Mouse (Mus musculus): ENCODE data around the gene Gm10778.
"Not testable (repeated sequence)": the region's sequence is repeated elsewhere in the genome, so short reads cannot be mapped to it uniquely, and the experiment has no call there.

Gene Gm10778

GRCm38 (mm10) chr10:81628390-81628789 lies 20.5 kb upstream of the Gm10778 start, which contains the start of gene Ankrd24:
TSS of gene Ankrd24 (plus strand) at chr10:81628540.
- peak in 1 of 2 experiments; percentile 49 for DNase-seq (ENCODE audit: low spot score in 2 of 2)

- DNase-seq (ENCODE audit: low spot score in 2 of 2), result peak; percentile 91 to 93
Measured at GRCm38 (mm10) chr10:81633253-81634099, 15.4 kb upstream of the Gm10778 start.

GRCm38 (mm10) chr10:81636338-81636737 lies 12.5 kb upstream of the Gm10778 start:
- peak in 1 of 2 experiments; percentile 16 for DNase-seq (ENCODE audit: low spot score in 2 of 2)

GRCm38 (mm10) chr10:81638101-81638500 lies 10.8 kb upstream of the Gm10778 start:
- DNase-seq (ENCODE audit: low spot score in 2 of 2), result peak; percentile 19 to 32

GRCm38 (mm10) chr10:81640825-81641224 lies 8.0 kb upstream of the Gm10778 start:
- DNase-seq (ENCODE audit: low spot score in 2 of 2), result peak; percentile 24 to 31

GRCm38 (mm10) chr10:81641566-81641965 lies 7.3 kb upstream of the Gm10778 start:
- DNase-seq (ENCODE audit: low spot score in 2 of 2), result peak; percentile 21 to 36

GRCm38 (mm10) chr10:81641978-81642647 lies 6.7 kb upstream of the Gm10778 start:
- DNase-seq (ENCODE audit: low spot score in 2 of 2), result peak; percentile 59 to 69

GRCm38 (mm10) chr10:81642648-81643448 lies 6.0 kb upstream of the Gm10778 start:
- peak in 1 of 2 experiments; percentile 26 for DNase-seq (ENCODE audit: low spot score in 2 of 2)

- DNase-seq (ENCODE audit: low spot score in 2 of 2), result peak; percentile 97
Measured at GRCm38 (mm10) chr10:81643449-81644055, 5.3 kb upstream of the Gm10778 start.

GRCm38 (mm10) chr10:81644162-81644561 lies 4.7 kb upstream of the Gm10778 start:
- no peak for DNase-seq (ENCODE audit: low spot score in 2 of 2)

- peak; percentile 31 to 42 for DNase-seq (ENCODE audit: low spot score in 2 of 2)
Measured at GRCm38 (mm10) chr10:81644716-81645115, 4.1 kb upstream of the Gm10778 start.

- no peak for DNase-seq (ENCODE audit: low spot score in 2 of 2)
Measured at GRCm38 (mm10) chr10:81645391-81645790, 3.5 kb upstream of the Gm10778 start.

GRCm38 (mm10) chr10:81646015-81646555 lies 2.8 kb upstream of the Gm10778 start:
- DNase-seq (ENCODE audit: low spot score in 2 of 2), result peak; percentile 34 to 48

GRCm38 (mm10) chr10:81655178-81655577 lies 6.3 kb downstream of the Gm10778 start:
- peak in 1 of 2 experiments; percentile 18 for DNase-seq (ENCODE audit: low spot score in 2 of 2)

GRCm38 (mm10) chr10:81656174-81656573 lies 7.3 kb downstream of the Gm10778 start:
- DNase-seq (ENCODE audit: low spot score in 2 of 2), result no peak

GRCm38 (mm10) chr10:81687114-81687513 lies 38.3 kb downstream of the Gm10778 start:
- DNase-seq (ENCODE audit: low spot score in 2 of 2), result not testable (repeated sequence)

GRCm38 (mm10) chr10:81704531-81705301 lies 55.9 kb downstream of the Gm10778 start, which contains the start of gene Zfp433:
TSS of gene Zfp433 (plus strand) at chr10:81704825.
- DNase-seq (ENCODE audit: low spot score in 2 of 2), result not testable (repeated sequence)

All from right cerebral cortex, postnatal 10 days (tissue).